Mouse (Mus musculus) gastrocnemius, postnatal 25 days (tissue): Measurements from ENCODE around the gene Fmnl3. TPM values are rescaled to one million over a fixed set of nuclear protein-coding genes. Genes with fewer than 3 reads are reported as not detected.

ENCODE experiments used
- DNase-seq: peaks from one replicate; pipeline ENCODE4 v3.0.0; 2022
- long read RNA-seq, 2 experiments: library from polyadenylated mRNA; stranded (forward); transcript quantifications; one replicate each; pipeline ENCODE4 v2.0.0; 2021
- total RNA-seq, 2 experiments: library from RNA; stranded (reverse); gene quantifications; 1 replicate in 1 of 2; 2 replicates in 1 of 2; pipeline ENCODE4 v1.2.3; 2021

The Fmnl3 gene
- total RNA-seq, result 1 to 10 TPM; 6.6 to 7.0 TPM
- long read RNA-seq, experiment 1, full-length matches to known transcripts, result 1 of 4 reads
- long read RNA-seq, experiment 1, partial matches to known transcripts, result 0 of 4 reads
- long read RNA-seq, experiment 1, other reads (novel, unspliced or antisense), result 3 of 4 reads
- long read RNA-seq, experiment 2, full-length matches to known transcripts, result 1 of 3 reads
- long read RNA-seq, experiment 2, partial matches to known transcripts, result 2 of 3 reads
- long read RNA-seq, experiment 2, other reads (novel, unspliced or antisense), result 0 of 3 reads

GRCm38 (mm10) chr15:99370259-99370691 lies at the start of gene Fmnl3:
Gene Fmnl3 (minus strand): TSS chr15:99370482.
- peak; percentile 93 for DNase-seq

- DNase-seq, result no peak
Measured at GRCm38 (mm10) chr15:99417692-99418271, 47.5 kb upstream of the Fmnl3 start.

GRCm38 (mm10) chr15:99416957-99417356 lies 46.7 kb upstream of the Fmnl3 start:
- no peak for DNase-seq

- peak; percentile 58 for DNase-seq
Measured at GRCm38 (mm10) chr15:99416348-99416882, 46.1 kb upstream of the Fmnl3 start.

- no peak for DNase-seq
Measured at GRCm38 (mm10) chr15:99415793-99416192, 45.5 kb upstream of the Fmnl3 start.

- no peak for DNase-seq
Measured at GRCm38 (mm10) chr15:99411747-99412146, 41.5 kb upstream of the Fmnl3 start.

- no peak for DNase-seq
Measured at GRCm38 (mm10) chr15:99408845-99409244, 38.6 kb upstream of the Fmnl3 start.

GRCm38 (mm10) chr15:99406986-99407570 lies 36.8 kb upstream of the Fmnl3 start:
- DNase-seq, result no peak

GRCm38 (mm10) chr15:99405150-99405549 lies 34.9 kb upstream of the Fmnl3 start:
- peak; percentile 56 for DNase-seq

- DNase-seq, result no peak
Measured at GRCm38 (mm10) chr15:99403159-99403889, 33.0 kb upstream of the Fmnl3 start.

- DNase-seq, result no peak
Measured at GRCm38 (mm10) chr15:99400602-99401001, 30.3 kb upstream of the Fmnl3 start.

GRCm38 (mm10) chr15:99399503-99400245 lies 29.4 kb upstream of the Fmnl3 start:
- DNase-seq, result no peak

GRCm38 (mm10) chr15:99397622-99398021 lies 27.3 kb upstream of the Fmnl3 start:
- DNase-seq, result no peak

GRCm38 (mm10) chr15:99396875-99397274 lies 26.6 kb upstream of the Fmnl3 start:
- DNase-seq, result no peak

GRCm38 (mm10) chr15:99396462-99396861 lies 26.2 kb upstream of the Fmnl3 start:
- no peak for DNase-seq

GRCm38 (mm10) chr15:99393386-99394252 lies 23.3 kb upstream of the Fmnl3 start:
- peak; percentile 55 for DNase-seq

GRCm38 (mm10) chr15:99392486-99393385 lies 22.5 kb upstream of the Fmnl3 start, which contains the start of gene Tmbim6:
Gene Tmbim6 (plus strand): TSS chr15:99392882.
- peak; percentile 100 for DNase-seq

- DNase-seq, result no peak
Measured at GRCm38 (mm10) chr15:99391975-99392374, 21.7 kb upstream of the Fmnl3 start.
